Mouse (Mus musculus) liver, postnatal 0 days (tissue): Measurements from ENCODE around the gene Hao2. TPM values are rescaled to one million over a fixed set of nuclear protein-coding genes. Genes with fewer than 3 reads are reported as not detected.

Experiments
- ATAC-seq: fragments of 200-750 bp; cut with Nextera tagmentation; 2 replicates; pipeline ENCODE4 v1.8.0; 2017; ENCODE audit warnings: mild to moderate bottlenecking, moderate library complexity
- DNase-seq: peaks from one replicate; pipeline ENCODE4 v3.0.0-alpha.2; 2016
- H3K27ac ChIP-seq: fragments of 300-500 bp; sonication (generic); 2 replicates; pipeline ENCODE4 v1.5.1; 2014; ENCODE audit warnings: antibody characterized with exemption, moderate library complexity, mild to moderate bottlenecking, low read depth
- H3K27me3 ChIP-seq: fragments of 300-500 bp; sonication (generic); 2 replicates; pipeline ENCODE4 v1.6.1; 2014; ENCODE audit warnings: low read length, control low read depth, mixed read lengths; ENCODE audit not compliant: insufficient read depth
- H3K36me3 ChIP-seq: fragments of 300-500 bp; sonication (generic); replicated peaks from 2 replicates; pipeline ENCODE4 v1.6.1; 2014; ENCODE audit warnings: mild to moderate bottlenecking, control low read depth, low read length, moderate library complexity, mixed read lengths; ENCODE audit not compliant: insufficient read depth
- H3K4me1 ChIP-seq: fragments of 300-500 bp; sonication (generic); 2 replicates; pipeline ENCODE4 v1.6.1; 2014; ENCODE audit warnings: antibody characterized with exemption, mild to moderate bottlenecking, control low read depth; ENCODE audit not compliant: insufficient read depth
- H3K4me2 ChIP-seq: fragments of 300-500 bp; sonication (generic); 2 replicates; pipeline ENCODE4 v1.6.1; 2014; ENCODE audit warnings: low read depth, mild to moderate bottlenecking, low read length, moderate library complexity, mixed read lengths
- H3K4me3 ChIP-seq: fragments of 300-500 bp; sonication (generic); 2 replicates; pipeline ENCODE4 v1.5.1; 2014; ENCODE audit warnings: low read depth, low read length
- H3K9ac ChIP-seq: fragments of 300-500 bp; sonication (generic); replicated peaks from 2 replicates; pipeline ENCODE4 v1.6.1; 2014; ENCODE audit warnings: mild to moderate bottlenecking, moderate library complexity
- H3K9me3 ChIP-seq: fragments of 300-500 bp; sonication (generic); 2 replicates; pipeline ENCODE4 v1.6.1; 2016; ENCODE audit warnings: mild to moderate bottlenecking, control low read depth, low read length, mixed read lengths
- CTCF ChIP-seq: sonication (generic); IDR thresholded peaks from 2 replicates; pipeline ENCODE4 v1.5.1; 2016; ENCODE audit warnings: antibody characterized with exemption, low read depth
- EP300 ChIP-seq: IDR thresholded peaks from 2 replicates; pipeline ENCODE4 v1.6.1; 2016; ENCODE audit warnings: antibody characterized with exemption, low read depth, mild to moderate bottlenecking
- WGBS: fragments of 180-500 bp; shearing (Covaris S2); extraction: QIAGEN DNeasy Blood & Tissue Kit; methylation state at CpG from one replicate; pipeline ENCODE4 v1.1.7; 2014; ENCODE audit not compliant: insufficient replicate concordance; 5-methylcytosine and 5-hydroxymethylcytosine counted together
- polyA plus RNA-seq: library from polyadenylated mRNA; unstranded; fragments of >200 nt; fragmentation: Nextera tagmentation; extraction: Ambion mirVana; gene quantifications from 2 replicates; pipeline ENCODE4 v1.2.1, GENCODE M21; 2015

The Hao2 gene
- polyA plus RNA-seq, result 34.5 and 36.6 TPM in 2 replicates

DNA sequence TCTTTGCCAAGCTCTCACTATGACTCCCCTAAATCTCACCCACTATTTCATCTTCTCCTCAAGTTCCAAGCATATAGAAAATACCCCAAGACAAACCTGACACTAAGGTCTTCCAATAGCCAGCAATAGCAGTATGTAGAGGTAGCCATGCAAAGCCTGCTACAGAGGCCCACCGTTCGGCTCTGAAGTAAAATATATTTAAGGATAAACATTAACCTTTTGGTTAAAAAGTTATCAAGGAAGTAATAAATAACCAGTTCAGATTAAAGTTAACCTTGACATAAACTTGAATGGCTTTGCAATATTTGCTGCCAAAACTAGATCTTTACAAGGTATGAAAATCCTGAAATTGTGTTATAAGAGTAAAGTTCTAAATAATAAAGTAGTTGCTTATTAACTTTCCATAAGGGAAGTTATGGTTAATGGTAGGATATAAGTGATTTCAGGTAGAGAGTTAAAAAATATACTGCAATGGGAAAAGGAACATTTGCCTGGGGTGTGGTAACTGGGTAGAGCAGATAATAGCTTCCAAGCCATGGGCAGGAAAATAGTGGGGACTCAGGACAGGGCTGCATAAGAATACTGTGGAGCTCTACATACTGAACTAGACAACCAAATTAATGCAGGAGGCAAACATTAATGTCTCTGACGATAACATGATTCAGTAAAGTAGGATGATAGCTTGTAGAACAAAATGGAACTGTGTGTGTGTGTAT is at the start of gene Hao2:
TSS of gene Hao2 (minus strand) at position 183 of the 716 bp plus-strand sequence.
- Histone ChIP-seq H3K4me2 (peak within 1 kb of the TSS; percentile 62), H3K36me3 (no peaks in the 10 kb centered on the region), H3K27me3 (no peaks in the 10 kb centered on the region), H3K9ac (no peak within 1 kb of the TSS), H3K9me3 (no peaks in the 10 kb centered on the region), H3K4me1 (0 out of 2 replicates have a peak, but pooled peaks cover 5% of the 10 kb centered on the region), H3K27ac (no peak within 1 kb of the TSS), H3K4me3 (peak within 1 kb of the TSS; percentile 32)
- DNase-seq (no peak), ATAC-seq (no peak)
- 64% methylated on average over 3 of the region's 3 CpGs for WGBS
- no peak for TF ChIP-seq CTCF

DNA sequence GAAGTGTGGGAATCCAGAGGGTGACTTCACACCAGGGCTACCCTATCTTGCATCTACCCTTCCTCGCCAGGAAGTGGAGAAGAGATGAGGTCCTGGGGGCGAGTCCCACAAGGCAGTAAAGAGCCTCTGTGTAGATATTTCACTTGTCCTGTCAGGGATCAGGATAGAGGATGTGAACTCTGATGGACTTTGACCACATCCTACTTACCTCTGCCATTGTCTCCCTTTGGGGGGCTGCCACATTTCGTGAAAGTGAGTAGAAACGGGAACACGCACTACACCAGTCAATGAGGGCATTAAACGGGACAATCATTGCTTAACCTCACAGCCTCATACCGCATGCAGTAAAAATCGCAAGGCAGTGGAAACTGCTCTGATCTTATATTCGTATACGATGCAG is 48.6 kb upstream of the Hao2 start:
- H3K27ac ChIP-seq, result no peak overlapping the region
- 26% methylated on average over 10 of the region's 10 CpGs for WGBS
- H3K36me3 ChIP-seq, result no peaks in the 10 kb centered on the region
- DNase-seq (no peak), ATAC-seq (no peak)
- no peak overlapping the region for H3K9ac ChIP-seq
- peak overlapping the region; percentile 19; the same call in 1 of the 2 replicates for H3K4me3 ChIP-seq
- H3K4me2 ChIP-seq, result peak overlapping the region; percentile 55; the same call in 1 of the 2 replicates
- H3K9me3 ChIP-seq, result no peaks in the 10 kb centered on the region
- no peaks in the 10 kb centered on the region for H3K27me3 ChIP-seq
- H3K4me1 ChIP-seq, result peaks cover 6% of the 10 kb centered on the region; the same call in 1 of the 2 replicates
- TF ChIP-seq CTCF (no peak), EP300 (no peak)

DNA sequence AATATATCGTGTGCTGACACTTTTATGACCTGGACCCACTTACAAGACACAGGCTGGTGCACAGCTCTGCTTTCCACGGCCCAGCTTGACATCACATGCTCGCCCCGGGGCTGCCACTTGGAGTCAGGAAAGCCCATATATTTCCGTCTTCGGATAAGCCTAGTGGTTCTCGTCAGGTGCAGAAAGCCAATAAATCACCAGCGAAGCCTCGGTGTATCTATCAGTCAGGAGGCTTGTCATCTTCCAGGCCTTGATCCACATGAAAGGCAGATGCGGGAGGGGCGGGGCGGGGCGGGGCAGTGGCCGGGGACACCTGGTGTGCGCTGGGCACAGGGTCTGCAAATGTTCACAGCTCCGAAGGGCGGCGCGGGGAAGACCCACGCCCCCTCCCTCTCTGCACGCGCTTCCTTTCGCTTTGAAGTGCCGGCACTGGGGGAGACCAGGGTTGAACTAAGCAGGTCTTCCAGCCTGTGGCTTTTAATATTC is 48.1 kb upstream of the Hao2 start:
- WGBS, result 8% methylated on average over 23 of the region's 24 CpGs
- Histone ChIP-seq H3K27ac (no peak overlapping the region), H3K27me3 (no peaks in the 10 kb centered on the region), H3K36me3 (no peaks in the 10 kb centered on the region), H3K9me3 (no peaks in the 10 kb centered on the region), H3K9ac (no peak overlapping the region), H3K4me1 (peaks cover 6% of the 10 kb centered on the region; the same call in 1 of the 2 replicates), H3K4me3 (peak overlapping the region; percentile 19; the same call in 1 of the 2 replicates), H3K4me2 (peak overlapping the region; percentile 55; the same call in 1 of the 2 replicates)
- no peak for DNase-seq
- no peak for TF ChIP-seq CTCF
- TF ChIP-seq EP300, result no peak
- no peak for ATAC-seq

DNA sequence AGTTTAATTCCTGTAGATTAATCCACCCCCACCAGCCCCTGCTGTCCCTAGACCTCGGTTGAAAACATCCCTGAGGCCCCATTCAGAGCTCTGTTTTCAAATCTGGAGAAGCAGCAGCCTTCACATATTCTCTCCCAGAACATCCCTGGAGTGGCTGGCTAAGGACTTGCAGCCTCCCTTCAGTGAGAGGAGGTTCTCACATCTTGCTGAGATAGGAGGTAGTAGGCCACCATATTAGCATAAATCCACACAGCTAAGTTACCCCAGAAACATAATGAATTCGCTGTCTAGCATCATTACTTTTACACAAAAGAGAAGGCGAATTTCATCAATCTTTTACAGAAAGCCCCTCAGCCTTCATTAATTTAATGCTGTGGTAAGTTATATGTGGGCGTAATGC is 47.2 kb upstream of the Hao2 start:
- ATAC-seq, result no peak
- H3K4me3 ChIP-seq, result no peak overlapping the region
- no peaks in the 10 kb centered on the region for H3K36me3 ChIP-seq
- WGBS, result 65% methylated on average over 4 of the region's 4 CpGs
- no peak overlapping the region for H3K4me2 ChIP-seq
- no peak for TF ChIP-seq EP300
- TF ChIP-seq CTCF, result no peak
- no peak overlapping the region for H3K27ac ChIP-seq
- H3K9me3 ChIP-seq, result no peaks in the 10 kb centered on the region
- no peak for DNase-seq
- peaks cover 6% of the 10 kb centered on the region; the same call in 1 of the 2 replicates for H3K4me1 ChIP-seq
- H3K9ac ChIP-seq, result no peak overlapping the region
- H3K27me3 ChIP-seq, result no peaks in the 10 kb centered on the region

DNA sequence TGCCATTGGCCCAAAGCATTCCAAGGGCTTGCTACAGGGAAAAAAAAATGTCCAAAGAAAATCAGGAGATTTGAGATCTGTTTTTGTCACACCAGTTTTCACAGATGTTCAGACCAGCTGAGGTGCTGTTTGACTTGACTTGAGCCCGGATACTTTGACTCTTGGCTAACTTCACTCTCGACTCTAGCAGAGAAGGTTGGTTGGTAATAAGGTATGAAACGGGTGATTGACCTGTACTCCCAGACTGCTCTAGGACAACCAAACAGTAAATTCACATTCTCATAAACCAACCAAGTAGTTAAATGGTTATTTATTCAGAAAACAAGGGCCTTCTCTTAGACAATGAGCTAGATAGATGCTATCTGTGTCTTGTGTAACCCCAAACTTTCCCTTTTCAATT is 43.4 kb upstream of the Hao2 start:
- Histone ChIP-seq H3K9me3 (no peaks in the 10 kb centered on the region), H3K36me3 (no peaks in the 10 kb centered on the region), H3K27me3 (no peaks in the 10 kb centered on the region), H3K4me3 (no peak overlapping the region), H3K9ac (no peak overlapping the region), H3K4me1 (peaks cover 9% of the 10 kb centered on the region), H3K27ac (no peak overlapping the region), H3K4me2 (no peak overlapping the region)
- no peak for TF ChIP-seq EP300
- no peak for TF ChIP-seq CTCF
- WGBS, result 85% methylated on average over 3 of the region's 3 CpGs
- DNase-seq, result no peak
- no peak for ATAC-seq

DNA sequence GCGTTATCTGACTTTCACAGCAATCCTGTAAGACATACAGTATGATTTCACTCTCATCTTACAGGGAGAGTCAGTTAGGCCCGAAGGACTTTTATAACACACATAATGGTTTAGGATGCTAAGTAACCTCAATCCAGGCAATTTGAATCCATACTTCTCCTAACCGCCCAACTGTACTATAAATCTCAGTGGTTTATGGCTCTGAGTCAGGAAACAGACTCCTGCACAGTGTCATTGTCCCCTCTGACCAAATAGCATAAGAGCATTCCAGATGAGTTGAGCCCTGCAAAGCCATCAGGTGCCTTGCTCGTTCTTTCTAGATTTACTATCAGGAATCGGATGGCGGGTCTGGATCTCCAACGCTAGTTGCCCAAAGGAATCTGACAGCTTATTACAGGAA is 41.6 kb upstream of the Hao2 start:
- no peak overlapping the region for H3K4me2 ChIP-seq
- no peak overlapping the region for H3K9ac ChIP-seq
- H3K4me3 ChIP-seq, result no peak overlapping the region
- no peaks in the 10 kb centered on the region for H3K27me3 ChIP-seq
- no peaks in the 10 kb centered on the region for H3K9me3 ChIP-seq
- no peak for TF ChIP-seq EP300
- TF ChIP-seq CTCF, result no peak
- H3K4me1 ChIP-seq, result peaks cover 7% of the 10 kb centered on the region; the same call in 1 of the 2 replicates
- 0 out of 2 replicates have a peak overlapping the region, but pooled peaks have one; percentile 29 for H3K27ac ChIP-seq
- no peaks in the 10 kb centered on the region for H3K36me3 ChIP-seq
- WGBS, result 73% methylated on average over 7 of the region's 7 CpGs
- ATAC-seq, result no peak
- DNase-seq, result no peak
